Mouse (Mus musculus) adipocyte (in vitro differentiated cells): ENCODE measurements around the gene Ren1.

Experiments used
- DNase-seq: peaks from one replicate; pipeline ENCODE4 v3.0.0-alpha.2; 2016; ENCODE audit warnings: low spot score

Gene Ren1

DNA sequence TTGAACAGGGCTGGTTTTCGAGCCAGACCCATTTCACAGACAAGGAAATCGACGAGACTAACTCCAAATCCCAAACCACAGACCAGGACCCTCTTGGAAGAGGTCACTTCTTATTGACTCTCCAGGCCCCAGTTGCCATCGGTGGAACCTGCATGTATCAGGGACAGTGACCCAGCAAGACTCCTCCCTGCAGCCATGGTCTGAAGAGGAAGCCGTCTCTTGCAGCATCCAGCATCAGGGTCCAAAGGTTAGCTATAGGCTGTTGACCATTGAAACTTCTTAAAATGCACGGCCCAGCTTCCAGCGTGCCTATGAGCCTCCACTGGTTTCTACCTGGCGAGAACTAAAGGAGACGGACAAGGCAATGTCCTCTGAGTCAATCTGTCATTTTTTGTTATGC lies 59.5 kb downstream of the Ren1 start:
- DNase-seq, result no peak
